9 mouse cellular contexts compared by ENCODE assay signal in the genomic region with DNA sequence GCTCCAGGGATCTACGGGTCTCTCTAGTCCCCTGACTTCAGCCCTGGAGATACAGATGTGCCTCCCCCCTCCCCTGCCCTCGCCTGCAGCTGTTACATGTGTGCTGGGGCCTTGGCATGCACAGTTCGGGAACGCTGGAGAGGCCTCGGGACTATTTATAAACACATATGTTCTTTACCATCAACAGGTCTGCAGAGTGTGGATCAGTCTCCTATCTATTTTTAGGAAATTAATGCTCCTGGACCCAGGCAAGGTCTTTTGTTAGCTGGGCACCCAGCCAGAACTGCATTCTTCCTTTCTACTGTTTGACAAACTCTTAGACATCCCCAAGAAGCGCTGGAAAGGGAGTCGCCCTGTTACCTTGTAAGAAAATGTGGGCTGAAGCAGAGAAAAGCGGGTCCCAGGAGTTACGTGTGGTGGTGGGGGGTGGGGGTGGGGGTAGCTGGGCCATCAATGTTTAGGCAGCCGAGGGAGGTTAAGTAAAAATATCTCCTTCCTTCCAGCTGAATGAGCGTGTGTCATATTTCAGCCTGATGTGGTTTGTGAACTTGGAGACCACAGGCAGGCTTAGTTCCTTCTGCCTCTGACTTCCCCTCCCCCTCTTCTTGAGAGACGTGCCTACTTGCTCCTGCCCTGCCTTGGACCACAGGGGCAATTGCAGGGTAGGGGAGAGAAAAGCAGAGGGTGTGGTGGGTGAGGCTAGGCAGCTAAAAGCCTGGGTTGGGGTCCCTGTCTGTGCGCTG. TPM values are rescaled to one million over a fixed set of nuclear protein-coding genes. Genes with fewer than 3 reads are reported as not detected.
DNase-seq lines count a peak whose midpoint lies in the region; ATAC-seq and TF ChIP-seq lines count a peak whose summit lies in the region.
"Had no signal": no experiment of that assay in that cellular context is flagged by ENCODE, and none has a peak within 500 bp of the region (broad histone marks: within the 10 kb centered on the region; RNA-seq: fewer than 3 reads in every experiment).

No protein-coding gene starts in this region.

- no peaks in the 10 kb centered on the region for H3K79me2 ChIP-seq in CH12.LX (replicated peaks; ENCODE audit: control insufficient read depth, extremely low read depth, insufficient read depth, poor library complexity, severe bottlenecking)

- dilution Hi-C loops in CH12.LX (cut with MboI; ENCODE audit: extremely low pct_ligation_motif_present, extremely low pct_unique_long_range_greater_than_20kb, low sequenced_read_pairs) = no loop called here

- in situ Hi-C loops in CH12.LX (cut with MboI; ENCODE audit: low pct_ligation_motif_present, low pct_unique_long_range_greater_than_20kb, low sequenced_read_pairs) = loop anchor here (5.0 kb wide), 1 partner anchor 47 kb away; no protein-coding TSS in a partner anchor

- no peak for ATAC-seq in heart, embryonic 12.5 days (ENCODE audit: insufficient number of reproducible peaks, low FRiP score)
- peak; percentile 64 for ATAC-seq in heart, embryonic 16.5 days (replicated peaks; ENCODE audit: extremely low read depth, insufficient read depth, low FRiP score)
- ATAC-seq in hindbrain, embryonic 12.5 days (ENCODE audit: low FRiP score) = no peak
- ATAC-seq in hindbrain, embryonic 16.5 days = no peak
- ATAC-seq in forebrain, postnatal 0 days = no peak

- TF ChIP-seq EP300 in CH12.LX (IDR thresholded peaks at IDR 0.05; ENCODE audit: low read length) = peak; percentile 70

- DNase-seq in heart, adult 9 months (ENCODE audit: low spot score in 2 of 2) = no peak
- DNase-seq in CH12.LX (ENCODE audit: extremely low read depth) = peak; percentile 85
- peak; percentile 77 for DNase-seq in naive thymus-derived CD4-positive, alpha-beta T cell, adult 2 months (ENCODE audit: low read depth)
- DNase-seq in forebrain, postnatal 0 days = no peak

- H3K9me3 ChIP-seq in heart, embryonic 12.5 days (replicated peaks) = no peaks in the 10 kb centered on the region
- no peaks in the 10 kb centered on the region for H3K9me3 ChIP-seq in CH12.LX (replicated peaks; ENCODE audit: low read length)
- H3K9me3 ChIP-seq in heart, embryonic 16.5 days (replicated peaks; ENCODE audit: control insufficient read depth, low read length) = no peaks in the 10 kb centered on the region
- H3K9me3 ChIP-seq in hindbrain, embryonic 12.5 days (replicated peaks) = no peaks in the 10 kb centered on the region
- H3K9me3 ChIP-seq in hindbrain, embryonic 16.5 days (ENCODE audit: control insufficient read depth, low read length) = no peaks in the 10 kb centered on the region
- no peaks in the 10 kb centered on the region for H3K9me3 ChIP-seq in forebrain, postnatal 0 days (ENCODE audit: low read length)
- H3K9me3 ChIP-seq: midbrain, embryonic 12.5 days had no signal

- 21% methylated on average over 13 of the region's 13 CpGs for WGBS in heart, embryonic 12.5 days
- WGBS in heart, embryonic 16.5 days = 10% methylated on average over 13 of the region's 13 CpGs
- 50% methylated on average over 13 of the region's 13 CpGs for WGBS in hindbrain, embryonic 12.5 days
- 53% methylated on average over 13 of the region's 13 CpGs for WGBS in hindbrain, embryonic 16.5 days
- 56% methylated on average over 13 of the region's 13 CpGs for WGBS in forebrain, postnatal 0 days

- peaks cover 61% of the 10 kb centered on the region for H3K4me1 ChIP-seq in heart, embryonic 12.5 days (replicated peaks)
- peaks cover 21 to 87% of the 10 kb centered on the region in 2 experiments for H3K4me1 ChIP-seq in CH12.LX (ENCODE audit: control insufficient read depth in 1 of 2, insufficient read depth in 2 of 2)
- H3K4me1 ChIP-seq in heart, embryonic 16.5 days (ENCODE audit: control insufficient read depth, insufficient read depth, low read length) = peaks cover 49% of the 10 kb centered on the region
- H3K4me1 ChIP-seq in hindbrain, embryonic 12.5 days = peaks cover 14% of the 10 kb centered on the region
- H3K4me1 ChIP-seq in hindbrain, embryonic 16.5 days (ENCODE audit: control insufficient read depth, insufficient read depth, low read depth, low read length) = peaks cover 7% of the 10 kb centered on the region
- H3K4me1 ChIP-seq in forebrain, postnatal 0 days (ENCODE audit: insufficient read depth) = no peaks in the 10 kb centered on the region; the same call in 1 of the 2 replicates

- H3K27ac ChIP-seq in heart, embryonic 12.5 days (ENCODE audit: poor library complexity, severe bottlenecking) = peak overlapping the region; percentile 88
- H3K27ac ChIP-seq in CH12.LX (ENCODE audit: insufficient read depth, low read depth) = no peak overlapping the region
- H3K27ac ChIP-seq in heart, embryonic 16.5 days (ENCODE audit: low read length) = peak overlapping the region; percentile 96
- no peak overlapping the region for H3K27ac ChIP-seq in hindbrain, embryonic 12.5 days
- H3K27ac ChIP-seq in hindbrain, embryonic 16.5 days (ENCODE audit: low read depth, low read length) = no peak overlapping the region
- no peak overlapping the region for H3K27ac ChIP-seq in forebrain, postnatal 0 days (ENCODE audit: low read depth, low read length)
- H3K27ac ChIP-seq: midbrain, embryonic 12.5 days had no signal

- 0 out of 2 replicates have a peak overlapping the region, but pooled peaks have one; percentile 3 for H3K4me3 ChIP-seq in heart, embryonic 12.5 days
- H3K4me3 ChIP-seq in CH12.LX (replicated peaks in 1 of 3; ENCODE audit: low read depth in 2 of 3, low read length in 2 of 3, poor library complexity in 1 of 3) = no peak overlapping the region
- peak overlapping the region; percentile 22 for H3K4me3 ChIP-seq in heart, embryonic 16.5 days (ENCODE audit: low read length)
- H3K4me3 ChIP-seq in hindbrain, embryonic 12.5 days = no peak overlapping the region
- no peak overlapping the region for H3K4me3 ChIP-seq in hindbrain, embryonic 16.5 days (ENCODE audit: low read length)
- no peak overlapping the region for H3K4me3 ChIP-seq in forebrain, postnatal 0 days (ENCODE audit: low read depth, low read length)
- H3K4me3 ChIP-seq: midbrain, embryonic 12.5 days had no signal

- 0 out of 2 replicates have a peak, but pooled peaks cover 4% of the 10 kb centered on the region for H3K27me3 ChIP-seq in heart, embryonic 12.5 days (replicated peaks)
- H3K27me3 ChIP-seq in CH12.LX (replicated peaks) = peaks cover 8% of the 10 kb centered on the region
- H3K27me3 ChIP-seq in heart, embryonic 16.5 days (ENCODE audit: control insufficient read depth, insufficient read depth, low read length) = no peaks in the 10 kb centered on the region
- peaks cover 28% of the 10 kb centered on the region for H3K27me3 ChIP-seq in hindbrain, embryonic 12.5 days
- H3K27me3 ChIP-seq in hindbrain, embryonic 16.5 days (replicated peaks; ENCODE audit: control insufficient read depth, insufficient read depth, low read length) = no peaks in the 10 kb centered on the region; the same call in 1 of the 2 replicates
- H3K27me3 ChIP-seq in forebrain, postnatal 0 days (ENCODE audit: insufficient read depth, low read length) = no peaks in the 10 kb centered on the region

- no peak for TF ChIP-seq POLR2A in CH12.LX (IDR thresholded peaks at IDR 0.05; ENCODE audit: low read depth, low read length)

- peak overlapping the region; percentile 93 for H3K4me2 ChIP-seq in heart, embryonic 12.5 days
- peak overlapping the region; percentile 60 for H3K4me2 ChIP-seq in CH12.LX (ENCODE audit: insufficient read depth, low read depth, poor library complexity, severe bottlenecking)
- H3K4me2 ChIP-seq in heart, embryonic 16.5 days (ENCODE audit: low read depth, low read length) = peak overlapping the region; percentile 80
- no peak overlapping the region for H3K4me2 ChIP-seq in hindbrain, embryonic 12.5 days (replicated peaks)
- no peak overlapping the region for H3K4me2 ChIP-seq in hindbrain, embryonic 16.5 days (ENCODE audit: low read length)
- H3K4me2 ChIP-seq in forebrain, postnatal 0 days (ENCODE audit: low read depth) = no peak overlapping the region
- H3K4me2 ChIP-seq: midbrain, embryonic 12.5 days had no signal

- TF ChIP-seq RAD21 in CH12.LX (IDR thresholded peaks at IDR 0.05; ENCODE audit: low read depth, low read length) = no peak

- peak overlapping the region; percentile 29; the same call in 1 of the 2 replicates for H3K9ac ChIP-seq in heart, embryonic 12.5 days
- peak overlapping the region; percentile 37; the same call in 1 of the 2 replicates for H3K9ac ChIP-seq in CH12.LX (ENCODE audit: insufficient read depth, low read depth)
- H3K9ac ChIP-seq in heart, embryonic 16.5 days (ENCODE audit: low read length) = peak overlapping the region; percentile 30
- no peak overlapping the region for H3K9ac ChIP-seq in hindbrain, embryonic 12.5 days
- no peak overlapping the region for H3K9ac ChIP-seq in hindbrain, embryonic 16.5 days (ENCODE audit: low read depth, low read length)
- no peak overlapping the region for H3K9ac ChIP-seq in forebrain, postnatal 0 days
- H3K9ac ChIP-seq: midbrain, embryonic 12.5 days had no signal

- no peaks in the 10 kb centered on the region for H3K36me3 ChIP-seq in heart, embryonic 12.5 days
- H3K36me3 ChIP-seq in CH12.LX (replicated peaks in 1 of 2; ENCODE audit: control insufficient read depth in 1 of 2, insufficient read depth in 1 of 2, low read length in 1 of 2) = no peaks in the 10 kb centered on the region
- no peaks in the 10 kb centered on the region for H3K36me3 ChIP-seq in heart, embryonic 16.5 days (ENCODE audit: control insufficient read depth, insufficient read depth)
- H3K36me3 ChIP-seq in hindbrain, embryonic 12.5 days = no peaks in the 10 kb centered on the region
- H3K36me3 ChIP-seq in hindbrain, embryonic 16.5 days (ENCODE audit: control insufficient read depth, insufficient read depth, low read length) = no peaks in the 10 kb centered on the region
- H3K36me3 ChIP-seq in forebrain, postnatal 0 days (ENCODE audit: insufficient read depth) = no peaks in the 10 kb centered on the region
- H3K36me3 ChIP-seq: midbrain, embryonic 12.5 days had no signal

- no peak for TF ChIP-seq CTCF in CH12.LX (conservative IDR thresholded peaks at IDR 0.05 in 1 of 2, IDR thresholded peaks at IDR 0.05 in 1 of 2; ENCODE audit: low read depth in 2 of 2, low read length in 2 of 2)
- TF ChIP-seq CTCF in forebrain, postnatal 0 days (IDR thresholded peaks at IDR 0.05; ENCODE audit: low read depth) = no peak

RNA-seq across cellular contexts. Expression of a gene that starts 3.3 kb away (rescaled TPM):
- polyA plus RNA-seq in heart, embryonic 12.5 days (2016; fragmentation: Nextera tagmentation; extraction: Ambion mirVana) = 186 and 190 TPM in 2 replicates
- total RNA-seq in CH12.LX (2012; rRNA removed) = 41.0 and 54.2 TPM in 2 replicates
- total RNA-seq in CH12.LX (2014; rRNA removed) = 37.5 and 42.9 TPM in 2 replicates
- polyA plus RNA-seq in CH12.LX (2012; ENCODE audit: insufficient read length, low read depth) = 22.6 and 24.2 TPM in 2 replicates
- polyA plus RNA-seq in heart, embryonic 16.5 days (2015; fragmentation: Nextera tagmentation; extraction: Ambion mirVana) = 348 and 376 TPM in 2 replicates
- polyA plus RNA-seq in hindbrain, embryonic 12.5 days (2016; fragmentation: Nextera tagmentation; extraction: Ambion mirVana) = 72.4 and 80.2 TPM in 2 replicates
- 31.6 and 36.7 TPM in 2 replicates for polyA plus RNA-seq in hindbrain, embryonic 16.5 days (2015; fragmentation: Nextera tagmentation; extraction: Ambion mirVana)
- 24.3 and 30.3 TPM in 2 replicates for total RNA-seq in forebrain, postnatal 0 days (2014; rRNA removed)
- polyA plus RNA-seq in forebrain, postnatal 0 days (2015; fragmentation: Nextera tagmentation; extraction: Ambion mirVana) = 24.3 and 27.2 TPM in 2 replicates

RNA-seq across cellular contexts. Expression of a gene that starts 58.6 kb away (rescaled TPM):
- polyA plus RNA-seq in heart, embryonic 12.5 days (2016; fragmentation: Nextera tagmentation; extraction: Ambion mirVana) = 255 and 280 TPM in 2 replicates
- total RNA-seq in CH12.LX (2012; rRNA removed) = 26.8 and 31.6 TPM in 2 replicates
- total RNA-seq in CH12.LX (2014; rRNA removed) = 66.2 and 69.2 TPM in 2 replicates
- polyA plus RNA-seq in CH12.LX (2012; ENCODE audit: insufficient read length, low read depth) = 83.1 and 94.4 TPM in 2 replicates
- 256 and 284 TPM in 2 replicates for polyA plus RNA-seq in heart, embryonic 16.5 days (2015; fragmentation: Nextera tagmentation; extraction: Ambion mirVana)
- 380 and 390 TPM in 2 replicates for polyA plus RNA-seq in hindbrain, embryonic 12.5 days (2016; fragmentation: Nextera tagmentation; extraction: Ambion mirVana)
- 426 and 462 TPM in 2 replicates for polyA plus RNA-seq in hindbrain, embryonic 16.5 days (2015; fragmentation: Nextera tagmentation; extraction: Ambion mirVana)
- 98.0 and 121 TPM in 2 replicates for total RNA-seq in forebrain, postnatal 0 days (2014; rRNA removed)
- polyA plus RNA-seq in forebrain, postnatal 0 days (2015; fragmentation: Nextera tagmentation; extraction: Ambion mirVana) = 432 and 544 TPM in 2 replicates

Comparison
In these comparisons a context has a peak if more than half of its experiments do, and no peak if none do; other contexts are left out.
1. H3K27ac ChIP-seq: peak in heart, embryonic 12.5 days (single experiment) and heart, embryonic 16.5 days (single experiment); none in CH12.LX (single experiment), hindbrain, embryonic 12.5 days (single experiment), hindbrain, embryonic 16.5 days (single experiment) and forebrain, postnatal 0 days (single experiment).
2. H3K4me2 ChIP-seq: peak in heart, embryonic 12.5 days (single experiment), CH12.LX (single experiment) and heart, embryonic 16.5 days (single experiment); none in hindbrain, embryonic 12.5 days (single experiment), hindbrain, embryonic 16.5 days (single experiment) and forebrain, postnatal 0 days (single experiment).
3. H3K4me3 ChIP-seq: peak in heart, embryonic 12.5 days (single experiment) and heart, embryonic 16.5 days (single experiment); none in CH12.LX (0 of 3), hindbrain, embryonic 12.5 days (single experiment), hindbrain, embryonic 16.5 days (single experiment) and forebrain, postnatal 0 days (single experiment).
4. H3K9ac ChIP-seq: peak in heart, embryonic 12.5 days (single experiment), CH12.LX (single experiment) and heart, embryonic 16.5 days (single experiment); none in hindbrain, embryonic 12.5 days (single experiment), hindbrain, embryonic 16.5 days (single experiment) and forebrain, postnatal 0 days (single experiment).
5. DNase-seq: peak in CH12.LX (single experiment) and naive thymus-derived CD4-positive, alpha-beta T cell, adult 2 months (single experiment); none in heart, adult 9 months (0 of 2) and forebrain, postnatal 0 days (single experiment).